Comparison of ENCODE assay signal across 10 mouse cellular contexts in genomic region chr2:132035470-132035835, GRCm38 (mm10). TPM values are rescaled to one million over a fixed set of nuclear protein-coding genes. Genes with fewer than 3 reads are reported as not detected.
A peak's percentile ranks its signal among the peaks of the same experiment; 100 is the strongest.
DNase-seq lines count a peak whose midpoint lies in the region; ATAC-seq and TF ChIP-seq lines count a peak whose summit lies in the region.
"Had no signal": no experiment of that assay in that cellular context is flagged by ENCODE, and none has a peak within 500 bp of the region (broad histone marks: within the 10 kb centered on the region; RNA-seq: fewer than 3 reads in every experiment).

No protein-coding gene starts in this region.

- H3K4me3 ChIP-seq in forebrain, postnatal 0 days (ENCODE audit: low read depth, low read length): no peak overlapping the region
- H3K4me3 ChIP-seq in forebrain, embryonic 14.5 days (ENCODE audit: low read depth, low read length): no peak overlapping the region
- no peak overlapping the region for H3K4me3 ChIP-seq in midbrain, postnatal 0 days (ENCODE audit: low read depth, low read length)
- no peak overlapping the region for H3K4me3 ChIP-seq in midbrain, embryonic 15.5 days
- no peak overlapping the region for H3K4me3 ChIP-seq in limb, embryonic 15.5 days
- H3K4me3 ChIP-seq in lung, adult 2 months (replicated peaks; ENCODE audit: extremely low read depth, low read depth, low read length): no peak overlapping the region
- H3K4me3 ChIP-seq: limb, embryonic 13.5 days had no signal

- no peak overlapping the region for H3K9ac ChIP-seq in forebrain, postnatal 0 days
- no peak overlapping the region for H3K9ac ChIP-seq in forebrain, embryonic 14.5 days (ENCODE audit: low read length)
- H3K9ac ChIP-seq in midbrain, postnatal 0 days (replicated peaks; ENCODE audit: low read length, poor library complexity, severe bottlenecking): no peak overlapping the region
- H3K9ac ChIP-seq in midbrain, embryonic 15.5 days: no peak overlapping the region
- H3K9ac ChIP-seq in limb, embryonic 15.5 days: no peak overlapping the region
- H3K9ac ChIP-seq: limb, embryonic 13.5 days had no signal

- no peak for ATAC-seq in forebrain, postnatal 0 days
- no peak for ATAC-seq in forebrain, embryonic 14.5 days
- ATAC-seq in midbrain, postnatal 0 days (ENCODE audit: low FRiP score): no peak
- ATAC-seq in midbrain, embryonic 15.5 days (replicated peaks): no peak
- ATAC-seq in limb, embryonic 15.5 days (ENCODE audit: insufficient number of reproducible peaks, low FRiP score, low TSS enrichment, low read depth): no peak

- 0 out of 2 replicates have a peak overlapping the region, but pooled peaks have one; percentile 29 for H3K27ac ChIP-seq in forebrain, postnatal 0 days (ENCODE audit: low read depth, low read length)
- no peak overlapping the region for H3K27ac ChIP-seq in forebrain, embryonic 14.5 days (ENCODE audit: low read depth, low read length)
- 0 out of 2 replicates have a peak overlapping the region, but pooled peaks have one; percentile 12 for H3K27ac ChIP-seq in midbrain, postnatal 0 days (ENCODE audit: low read depth, low read length)
- no peak overlapping the region for H3K27ac ChIP-seq in midbrain, embryonic 15.5 days
- H3K27ac ChIP-seq in limb, embryonic 15.5 days: peak overlapping the region; percentile 23
- H3K27ac ChIP-seq: limb, embryonic 13.5 days had no signal

- peaks cover 4% of the 10 kb centered on the region for H3K4me1 ChIP-seq in forebrain, postnatal 0 days (ENCODE audit: insufficient read depth)
- peaks cover 8% of the 10 kb centered on the region; the same call in 1 of the 2 replicates for H3K4me1 ChIP-seq in forebrain, embryonic 14.5 days (ENCODE audit: control insufficient read depth, insufficient read depth, low read length)
- H3K4me1 ChIP-seq in midbrain, postnatal 0 days (ENCODE audit: insufficient read depth, low read length): peaks cover 8% of the 10 kb centered on the region; the same call in 1 of the 2 replicates
- peaks cover 13% of the 10 kb centered on the region for H3K4me1 ChIP-seq in midbrain, embryonic 15.5 days
- H3K4me1 ChIP-seq in limb, embryonic 15.5 days: peaks cover 15% of the 10 kb centered on the region
- peaks cover 2% of the 10 kb centered on the region; the same call in 1 of the 2 replicates for H3K4me1 ChIP-seq in lung, adult 2 months (ENCODE audit: control insufficient read depth, insufficient read depth, low read length)

- no peaks in the 10 kb centered on the region for H3K36me3 ChIP-seq in forebrain, postnatal 0 days (ENCODE audit: insufficient read depth)
- H3K36me3 ChIP-seq in forebrain, embryonic 14.5 days (ENCODE audit: control insufficient read depth, insufficient read depth, low read length): no peaks in the 10 kb centered on the region
- H3K36me3 ChIP-seq in midbrain, postnatal 0 days (ENCODE audit: insufficient read depth, low read length): no peaks in the 10 kb centered on the region
- H3K36me3 ChIP-seq in midbrain, embryonic 15.5 days (replicated peaks): no peaks in the 10 kb centered on the region
- H3K36me3 ChIP-seq in limb, embryonic 15.5 days: no peaks in the 10 kb centered on the region
- H3K36me3 ChIP-seq: limb, embryonic 13.5 days had no signal

- no peaks in the 10 kb centered on the region for H3K9me3 ChIP-seq in forebrain, postnatal 0 days (ENCODE audit: low read length)
- H3K9me3 ChIP-seq in forebrain, embryonic 14.5 days (replicated peaks; ENCODE audit: control insufficient read depth, low read length): no peaks in the 10 kb centered on the region
- H3K9me3 ChIP-seq in midbrain, postnatal 0 days (ENCODE audit: low read length): no peaks in the 10 kb centered on the region
- no peaks in the 10 kb centered on the region for H3K9me3 ChIP-seq in midbrain, embryonic 15.5 days
- no peaks in the 10 kb centered on the region for H3K9me3 ChIP-seq in limb, embryonic 15.5 days
- H3K9me3 ChIP-seq: limb, embryonic 13.5 days had no signal

- DNase-seq in forebrain, postnatal 0 days: no peak
- no peak for DNase-seq in forebrain, embryonic 14.5 days (ENCODE audit: low spot score)
- DNase-seq in midbrain, postnatal 0 days (ENCODE audit: low spot score): no peak
- peak; percentile 67 for DNase-seq in thymus, postnatal 14 days
- DNase-seq in cerebellum, adult 9-11 months: no peak
- DNase-seq in lung, adult 2 months: no peak
- DNase-seq: kidney, adult 9 months had no signal

- H3K27me3 ChIP-seq in forebrain, postnatal 0 days (ENCODE audit: insufficient read depth, low read length): no peaks in the 10 kb centered on the region
- no peaks in the 10 kb centered on the region for H3K27me3 ChIP-seq in forebrain, embryonic 14.5 days (replicated peaks; ENCODE audit: control insufficient read depth, insufficient read depth, low read length)
- no peaks in the 10 kb centered on the region for H3K27me3 ChIP-seq in midbrain, postnatal 0 days (ENCODE audit: insufficient read depth, low read length)
- no peaks in the 10 kb centered on the region for H3K27me3 ChIP-seq in midbrain, embryonic 15.5 days (replicated peaks)
- no peaks in the 10 kb centered on the region for H3K27me3 ChIP-seq in limb, embryonic 15.5 days

- no peak for TF ChIP-seq CTCF in forebrain, postnatal 0 days (IDR thresholded peaks at IDR 0.05; ENCODE audit: low read depth)
- no peak for TF ChIP-seq CTCF in midbrain, postnatal 0 days (IDR thresholded peaks at IDR 0.05)
- TF ChIP-seq CTCF in lung, adult 2 months (IDR thresholded peaks at IDR 0.05; ENCODE audit: insufficient read depth, low read length): no peak

- no peak overlapping the region for H3K4me2 ChIP-seq in forebrain, postnatal 0 days (ENCODE audit: low read depth)
- no peak overlapping the region for H3K4me2 ChIP-seq in forebrain, embryonic 14.5 days (ENCODE audit: low read length)
- H3K4me2 ChIP-seq in midbrain, postnatal 0 days (ENCODE audit: low read depth, low read length, poor library complexity, severe bottlenecking): no peak overlapping the region
- H3K4me2 ChIP-seq in midbrain, embryonic 15.5 days: no peak overlapping the region
- H3K4me2 ChIP-seq in limb, embryonic 15.5 days: no peak overlapping the region
- H3K4me2 ChIP-seq: limb, embryonic 13.5 days had no signal

- TF ChIP-seq POLR2A in lung, adult 2 months (IDR thresholded peaks at IDR 0.05; ENCODE audit: borderline replicate concordance, extremely low read depth, low read depth, low read length): no peak

- 52% methylated on average over 11 of the region's 11 CpGs for WGBS in forebrain, postnatal 0 days
- WGBS in forebrain, embryonic 14.5 days: 41% methylated on average over 11 of the region's 11 CpGs
- 46% methylated on average over 11 of the region's 11 CpGs for WGBS in midbrain, postnatal 0 days
- 53% methylated on average over 11 of the region's 11 CpGs for WGBS in midbrain, embryonic 15.5 days
- 74% methylated on average over 11 of the region's 11 CpGs for WGBS in limb, embryonic 15.5 days
- WGBS in lung, adult 2 months: 63% methylated on average over 11 of the region's 11 CpGs

RNA-seq across cellular contexts. Expression of gene Rassf2, which starts 5.4 kb away (rescaled TPM):
- 32.8 and 33.5 TPM in 2 replicates for total RNA-seq in forebrain, postnatal 0 days (2014; rRNA removed)
- 15.3 and 19.4 TPM in 2 replicates for polyA plus RNA-seq in forebrain, postnatal 0 days (2015; fragmentation: Nextera tagmentation; extraction: Ambion mirVana)
- polyA plus RNA-seq in forebrain, embryonic 14.5 days (2014; fragmentation: Nextera tagmentation; extraction: Ambion mirVana): 17.9 and 20.3 TPM in 2 replicates
- 32.0 and 37.8 TPM in 2 replicates for total RNA-seq in midbrain, postnatal 0 days (2014; rRNA removed)
- 15.9 and 16.7 TPM in 2 replicates for polyA plus RNA-seq in midbrain, postnatal 0 days (2015; fragmentation: Nextera tagmentation; extraction: Ambion mirVana)
- 27.7 and 29.4 TPM in 2 replicates for polyA plus RNA-seq in midbrain, embryonic 15.5 days (2015; fragmentation: Nextera tagmentation; extraction: Ambion mirVana)
- 16.2 and 18.4 TPM in 2 replicates for polyA plus RNA-seq in limb, embryonic 15.5 days (2015; fragmentation: Nextera tagmentation; extraction: Ambion mirVana)
- 26.6 and 27.1 TPM in 2 replicates for polyA plus RNA-seq in lung, adult 2 months (2012; rRNA removed)

Comparison
In these comparisons a context has a peak if more than half of its experiments do, and no peak if none do; other contexts are left out.
1. H3K27ac ChIP-seq: peak in forebrain, postnatal 0 days (single experiment), midbrain, postnatal 0 days (single experiment) and limb, embryonic 15.5 days (single experiment); none in forebrain, embryonic 14.5 days (single experiment) and midbrain, embryonic 15.5 days (single experiment).